Comparison of ENCODE assay signal across 23 mouse cellular contexts in the genomic region with DNA sequence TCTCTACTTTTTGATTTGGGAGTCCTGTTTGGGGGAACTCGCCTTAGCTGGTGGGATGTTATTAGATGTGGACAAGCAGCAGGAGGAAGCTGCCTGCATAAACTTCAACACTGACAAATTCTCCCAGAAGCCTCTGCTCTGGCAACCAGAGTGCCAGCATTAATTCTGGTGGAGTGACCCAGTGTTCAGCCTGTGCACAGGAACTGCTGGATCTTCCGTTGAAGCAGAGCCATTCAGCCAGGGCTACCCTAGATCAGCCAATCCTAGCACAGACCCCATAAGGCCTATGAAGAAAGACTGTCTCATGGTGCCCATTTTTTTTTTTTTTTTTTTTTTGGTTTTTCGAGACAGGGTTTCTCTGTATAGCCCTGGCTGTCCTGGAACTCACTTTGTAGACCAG. TPM values are rescaled to one million over a fixed set of nuclear protein-coding genes. Genes with fewer than 3 reads are reported as not detected.
DNase-seq lines count a peak whose midpoint lies in the region; ATAC-seq lines count a peak whose summit lies in the region.
"Had no signal": no experiment of that assay in that cellular context is flagged by ENCODE, and none has a peak within 500 bp of the region (broad histone marks: within the 10 kb centered on the region; RNA-seq: fewer than 3 reads in every experiment).

No protein-coding gene starts in this region.

- H3K36me3 ChIP-seq in forebrain, embryonic 10.5 days (replicated peaks) = no peaks in the 10 kb centered on the region
- H3K36me3 ChIP-seq in forebrain, embryonic 15.5 days = no peaks in the 10 kb centered on the region
- H3K36me3 ChIP-seq in midbrain, embryonic 11.5 days (ENCODE audit: control insufficient read depth, insufficient read depth, low read length) = no peaks in the 10 kb centered on the region
- H3K36me3 ChIP-seq in midbrain, embryonic 15.5 days (replicated peaks) = no peaks in the 10 kb centered on the region
- H3K36me3 ChIP-seq: forebrain, embryonic 12.5 days; heart, embryonic 10.5 days; heart, embryonic 13.5 days had no signal

- peaks cover 35% of the 10 kb centered on the region for H3K27me3 ChIP-seq in forebrain, embryonic 10.5 days (ENCODE audit: poor library complexity, severe bottlenecking)
- H3K27me3 ChIP-seq in forebrain, embryonic 15.5 days = no peaks in the 10 kb centered on the region
- H3K27me3 ChIP-seq in midbrain, embryonic 11.5 days (ENCODE audit: control insufficient read depth, insufficient read depth, low read length) = no peaks in the 10 kb centered on the region
- H3K27me3 ChIP-seq in midbrain, embryonic 15.5 days (replicated peaks) = no peaks in the 10 kb centered on the region
- H3K27me3 ChIP-seq: heart, embryonic 13.5 days had no signal

- ATAC-seq in forebrain, embryonic 15.5 days (replicated peaks) = no peak
- ATAC-seq in midbrain, embryonic 11.5 days (ENCODE audit: low FRiP score) = no peak
- no peak for ATAC-seq in midbrain, embryonic 15.5 days (replicated peaks)
- ATAC-seq: activated CD4-positive, CD25-positive, alpha-beta regulatory T cell, adult 4 months; hindbrain, postnatal 0 days; inflammation-experienced regulatory T-cells, adult 6 months had no signal

- H3K9ac ChIP-seq in forebrain, embryonic 15.5 days (replicated peaks) = no peak overlapping the region
- no peak overlapping the region for H3K9ac ChIP-seq in midbrain, embryonic 11.5 days (ENCODE audit: low read length)
- H3K9ac ChIP-seq in midbrain, embryonic 15.5 days = no peak overlapping the region
- H3K9ac ChIP-seq: forebrain, embryonic 12.5 days; heart, embryonic 13.5 days; hindbrain, embryonic 14.5 days had no signal

- peak overlapping the region; percentile 58 for H3K27ac ChIP-seq in forebrain, embryonic 10.5 days
- no peak overlapping the region for H3K27ac ChIP-seq in forebrain, embryonic 15.5 days (replicated peaks)
- no peak overlapping the region for H3K27ac ChIP-seq in midbrain, embryonic 11.5 days (ENCODE audit: low read depth, low read length)
- H3K27ac ChIP-seq in midbrain, embryonic 15.5 days = no peak overlapping the region
- H3K27ac ChIP-seq: heart, adult 2 months; heart, embryonic 10.5 days; heart, embryonic 13.5 days; hindbrain, embryonic 14.5 days; hindbrain, postnatal 0 days had no signal

- peaks cover 68% of the 10 kb centered on the region for H3K4me1 ChIP-seq in forebrain, embryonic 10.5 days
- H3K4me1 ChIP-seq in forebrain, embryonic 15.5 days = peaks cover 20% of the 10 kb centered on the region
- peaks cover 7% of the 10 kb centered on the region; the same call in 1 of the 2 replicates for H3K4me1 ChIP-seq in midbrain, embryonic 11.5 days (ENCODE audit: control insufficient read depth, insufficient read depth, low read length)
- H3K4me1 ChIP-seq in midbrain, embryonic 15.5 days = peaks cover 29% of the 10 kb centered on the region

- 0 out of 2 replicates have a peak overlapping the region, but pooled peaks have one; percentile 2 for H3K4me3 ChIP-seq in forebrain, embryonic 10.5 days
- no peak overlapping the region for H3K4me3 ChIP-seq in forebrain, embryonic 15.5 days
- H3K4me3 ChIP-seq in midbrain, embryonic 11.5 days (ENCODE audit: low read depth, low read length) = no peak overlapping the region
- H3K4me3 ChIP-seq in midbrain, embryonic 15.5 days = no peak overlapping the region
- H3K4me3 ChIP-seq: forebrain, embryonic 12.5 days; heart, adult 2 months; heart, embryonic 10.5 days; heart, embryonic 13.5 days had no signal

- no peak overlapping the region for H3K4me2 ChIP-seq in forebrain, embryonic 15.5 days (replicated peaks)
- H3K4me2 ChIP-seq in midbrain, embryonic 11.5 days = no peak overlapping the region
- no peak overlapping the region for H3K4me2 ChIP-seq in midbrain, embryonic 15.5 days
- H3K4me2 ChIP-seq: forebrain, embryonic 12.5 days; heart, embryonic 13.5 days; hindbrain, embryonic 14.5 days had no signal

- WGBS in forebrain, embryonic 10.5 days = 38% methylated on average over 3 of the region's 3 CpGs
- 23% methylated on average over 3 of the region's 3 CpGs for WGBS in forebrain, embryonic 15.5 days
- WGBS in midbrain, embryonic 11.5 days = 78% methylated on average over 2 of the region's 3 CpGs
- 38% methylated on average over 2 of the region's 3 CpGs for WGBS in midbrain, embryonic 15.5 days

- no peak for DNase-seq in forebrain, embryonic 10.5 days (ENCODE audit: extremely low spot score, low spot score)
- peak; percentile 79 for DNase-seq in midbrain, embryonic 11.5 days (ENCODE audit: low spot score, missing footprints)
- DNase-seq in retina, embryonic 14.5 days (ENCODE audit: low spot score) = peak; percentile 29
- DNase-seq in retina, postnatal 1 day = no peak
- DNase-seq: adrenal gland, adult 8-10 months; adrenal gland, postnatal 25 days; cerebellum, adult 18-20 months; cerebellum, adult 9-10 months; cerebellum, postnatal 14 days; gastrocnemius, postnatal 10 days; gastrocnemius, postnatal 36 days; heart, adult 2 months; heart, postnatal 14 days; heart, postnatal 4 days had no signal

- no peaks in the 10 kb centered on the region for H3K9me3 ChIP-seq in forebrain, embryonic 10.5 days
- no peaks in the 10 kb centered on the region for H3K9me3 ChIP-seq in forebrain, embryonic 15.5 days
- H3K9me3 ChIP-seq in midbrain, embryonic 11.5 days (ENCODE audit: control insufficient read depth, low read length) = no peaks in the 10 kb centered on the region
- no peaks in the 10 kb centered on the region for H3K9me3 ChIP-seq in midbrain, embryonic 15.5 days
- H3K9me3 ChIP-seq: forebrain, embryonic 12.5 days; heart, embryonic 10.5 days; heart, embryonic 13.5 days had no signal

RNA-seq across cellular contexts. Expression of gene Tmeff1, which starts 3.0 kb away (rescaled TPM):
- polyA plus RNA-seq in forebrain, embryonic 10.5 days (2016; fragmentation: Nextera tagmentation; extraction: Ambion mirVana) = 53.5 and 64.1 TPM in 2 replicates
- 228 and 241 TPM in 2 replicates for polyA plus RNA-seq in forebrain, embryonic 15.5 days (2015; fragmentation: Nextera tagmentation; extraction: Ambion mirVana)
- 258 TPM in 2 replicates for polyA plus RNA-seq in midbrain, embryonic 11.5 days (2014; fragmentation: Nextera tagmentation; extraction: Ambion mirVana)
- polyA plus RNA-seq in midbrain, embryonic 15.5 days (2015; fragmentation: Nextera tagmentation; extraction: Ambion mirVana) = 293 and 312 TPM in 2 replicates
- polyA plus RNA-seq: activated CD4-positive, CD25-positive, alpha-beta regulatory T cell, adult 4 months; inflammation-experienced regulatory T-cells, adult 6 months had no signal

RNA-seq across cellular contexts. Expression of gene Msantd3, which starts 42.3 kb away (rescaled TPM):
- polyA plus RNA-seq in forebrain, embryonic 10.5 days (2016; fragmentation: Nextera tagmentation; extraction: Ambion mirVana) = 63.3 and 65.2 TPM in 2 replicates
- 43.9 and 45.2 TPM in 2 replicates for polyA plus RNA-seq in forebrain, embryonic 15.5 days (2015; fragmentation: Nextera tagmentation; extraction: Ambion mirVana)
- 77.6 and 81.8 TPM in 2 replicates for polyA plus RNA-seq in midbrain, embryonic 11.5 days (2014; fragmentation: Nextera tagmentation; extraction: Ambion mirVana)
- 33.3 and 33.4 TPM in 2 replicates for polyA plus RNA-seq in midbrain, embryonic 15.5 days (2015; fragmentation: Nextera tagmentation; extraction: Ambion mirVana)
- polyA plus RNA-seq: activated CD4-positive, CD25-positive, alpha-beta regulatory T cell, adult 4 months; inflammation-experienced regulatory T-cells, adult 6 months had no signal

Comparison
In these comparisons a context has a peak if more than half of its experiments do, and no peak if none do; other contexts are left out.
1. DNase-seq: peak in midbrain, embryonic 11.5 days (single experiment) and retina, embryonic 14.5 days (single experiment); none in forebrain, embryonic 10.5 days (single experiment) and retina, postnatal 1 day (single experiment).